Mouse (Mus musculus) neural tube, embryonic 12.5 days (tissue): ENCODE data around the gene Snx29. TPM values are rescaled to one million over a fixed set of nuclear protein-coding genes. Genes with fewer than 3 reads are reported as not detected.
A peak's percentile ranks its signal among the peaks of the same experiment; 100 is the strongest.
"Not testable (repeated sequence)": the region's sequence is repeated elsewhere in the genome, so short reads cannot be mapped to it uniquely, and the experiment has no call there.

Source experiments
- ATAC-seq: fragments of 200-750 bp; cut with Nextera tagmentation; 2 replicates; pipeline ENCODE4 v1.8.0; 2017; ENCODE audit warnings: low read depth, mild to moderate bottlenecking, moderate TSS enrichment, moderate library complexity; ENCODE audit not compliant: low FRiP score
- H3K27ac ChIP-seq: fragments of 300-500 bp; sonication (generic); 2 replicates; pipeline ENCODE4 v1.5.1; 2016
- H3K27me3 ChIP-seq: fragments of 300-500 bp; sonication (generic); replicated peaks from 2 replicates; pipeline ENCODE4 v1.6.1; 2016; ENCODE audit warnings: mild to moderate bottlenecking
- H3K36me3 ChIP-seq: fragments of 300-500 bp; sonication (generic); 2 replicates; pipeline ENCODE4 v1.6.1; 2016; ENCODE audit warnings: mild to moderate bottlenecking
- H3K4me1 ChIP-seq: fragments of 300-500 bp; sonication (generic); 2 replicates; pipeline ENCODE4 v1.6.1; 2016
- H3K4me2 ChIP-seq: fragments of 300-500 bp; sonication (generic); replicated peaks from 2 replicates; pipeline ENCODE4 v1.6.1; 2016; ENCODE audit warnings: mild to moderate bottlenecking
- H3K4me3 ChIP-seq: fragments of 300-500 bp; sonication (generic); 2 replicates; pipeline ENCODE4 v1.5.1; 2016
- H3K9ac ChIP-seq: fragments of 300-500 bp; sonication (generic); 2 replicates; pipeline ENCODE4 v1.6.1; 2016; ENCODE audit warnings: mild to moderate bottlenecking
- H3K9me3 ChIP-seq: fragments of 300-500 bp; sonication (generic); 2 replicates; pipeline ENCODE4 v1.6.1; 2016; ENCODE audit warnings: mild to moderate bottlenecking
- WGBS: fragments of 180-500 bp; shearing (Covaris S2); methylation state at CpG from one replicate; pipeline ENCODE4 v1.1.7; 2016; 5-methylcytosine and 5-hydroxymethylcytosine counted together
- polyA plus RNA-seq: library from polyadenylated mRNA; unstranded; fragments of >200 nt; fragmentation: Nextera tagmentation; extraction: Ambion mirVana; gene quantifications from 2 replicates; pipeline ENCODE4 v1.2.1, GENCODE M21; 2016

Gene Snx29
- 18.1 and 21.1 TPM in 2 replicates for polyA plus RNA-seq

DNA sequence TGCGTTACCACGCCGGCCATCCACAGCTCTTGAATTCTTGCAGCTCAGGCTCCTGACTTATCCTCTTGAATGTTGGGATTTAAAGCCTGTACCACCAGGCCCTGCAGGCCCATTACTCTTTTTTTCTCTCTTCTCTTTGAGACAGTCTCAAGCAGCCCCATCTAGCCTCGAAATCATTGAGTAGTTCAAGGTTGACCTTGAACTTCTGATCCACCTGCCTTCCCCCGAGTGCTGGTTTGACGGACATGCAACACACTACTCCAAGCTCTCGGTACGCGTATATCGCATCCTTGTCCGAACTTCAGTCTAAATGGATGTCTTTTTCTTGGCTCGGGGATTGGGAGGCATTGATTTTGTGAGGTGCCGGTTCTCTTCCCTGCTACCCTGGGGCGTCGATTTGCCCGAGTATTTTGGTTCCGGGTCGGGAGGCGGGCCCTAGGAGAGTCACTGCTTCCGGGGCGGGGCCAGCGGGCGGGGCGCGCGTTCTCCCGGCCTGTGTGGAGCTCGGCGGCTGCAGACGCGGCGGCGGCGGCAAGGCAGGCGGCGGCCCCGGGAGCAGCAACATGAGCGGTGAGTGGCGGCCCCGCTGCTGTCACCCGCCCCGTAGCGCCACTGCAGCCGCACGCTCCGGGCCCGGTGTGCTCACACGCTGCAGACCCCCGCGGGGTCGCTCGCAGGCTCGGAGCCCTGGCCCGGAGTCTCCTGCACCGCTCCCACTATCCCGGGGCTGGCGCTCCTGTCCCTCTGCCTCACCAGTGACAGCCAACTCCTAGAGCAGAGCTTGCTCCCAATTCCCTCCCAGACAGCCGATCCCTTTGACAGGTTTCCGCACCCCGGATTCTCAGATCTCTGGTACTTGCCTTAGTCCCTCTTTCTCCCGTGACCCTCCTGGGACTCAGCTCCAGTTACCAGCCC, at the start of gene Snx29:
Snx29 (plus strand) TSS at position 500 of the 915 bp plus-strand sequence.
- no peaks in the 10 kb centered on the region for H3K36me3 ChIP-seq
- peak within 1 kb of the TSS; percentile 76 for H3K27ac ChIP-seq
- peak within 1 kb of the TSS; percentile 77 for H3K4me2 ChIP-seq
- peak; percentile 98 for ATAC-seq
- peak within 1 kb of the TSS; percentile 79 for H3K9ac ChIP-seq
- H3K4me1 ChIP-seq: peaks cover 9% of the 10 kb centered on the region; the same call in 1 of the 2 replicates
- H3K9me3 ChIP-seq: no peaks in the 10 kb centered on the region
- H3K4me3 ChIP-seq: peak within 1 kb of the TSS; percentile 86
- H3K27me3 ChIP-seq: no peaks in the 10 kb centered on the region
- WGBS: 4% methylated on average over 61 of the region's 61 CpGs

DNA sequence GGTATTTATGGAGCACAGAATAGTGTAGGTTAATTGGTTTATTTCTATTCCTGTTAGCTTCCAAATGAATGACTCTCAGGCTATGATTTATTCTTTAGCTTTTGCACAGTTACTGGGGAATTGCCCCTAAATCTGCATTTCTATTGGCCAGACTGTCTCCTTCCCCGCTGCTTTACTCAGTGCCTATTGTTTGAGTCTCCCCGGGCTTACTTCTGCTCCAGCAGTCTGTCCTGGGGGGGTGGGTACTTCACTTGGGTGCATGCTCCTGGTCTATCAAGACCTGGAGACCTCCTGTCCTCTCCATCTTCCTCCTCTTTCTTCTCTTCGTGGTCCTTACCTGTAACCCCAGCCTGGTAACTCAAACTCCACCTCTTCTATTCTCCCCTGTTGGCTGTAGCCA, 45.8 kb upstream of the Snx29 start:
- Histone ChIP-seq H3K9ac (no peak overlapping the region), H3K9me3 (no peaks in the 10 kb centered on the region), H3K36me3 (no peaks in the 10 kb centered on the region), H3K4me3 (no peak overlapping the region), H3K27ac (no peak overlapping the region), H3K4me1 (no peaks in the 10 kb centered on the region), H3K27me3 (no peaks in the 10 kb centered on the region), H3K4me2 (no peak overlapping the region)
- ATAC-seq: no peak
- WGBS: 22% methylated on average over 3 of the region's 3 CpGs

GRCm38 (mm10) chr16:11278778-11279177, 43.9 kb upstream of the Snx29 start:
- Histone ChIP-seq H3K4me1 (no peaks in the 10 kb centered on the region), H3K27me3 (no peaks in the 10 kb centered on the region), H3K27ac (no peak overlapping the region), H3K9ac (no peak overlapping the region), H3K36me3 (no peaks in the 10 kb centered on the region), H3K4me3 (no peak overlapping the region), H3K9me3 (no peaks in the 10 kb centered on the region), H3K4me2 (no peak overlapping the region)
- WGBS: 81% methylated on average over 6 of the region's 6 CpGs
- no peak for ATAC-seq

DNA sequence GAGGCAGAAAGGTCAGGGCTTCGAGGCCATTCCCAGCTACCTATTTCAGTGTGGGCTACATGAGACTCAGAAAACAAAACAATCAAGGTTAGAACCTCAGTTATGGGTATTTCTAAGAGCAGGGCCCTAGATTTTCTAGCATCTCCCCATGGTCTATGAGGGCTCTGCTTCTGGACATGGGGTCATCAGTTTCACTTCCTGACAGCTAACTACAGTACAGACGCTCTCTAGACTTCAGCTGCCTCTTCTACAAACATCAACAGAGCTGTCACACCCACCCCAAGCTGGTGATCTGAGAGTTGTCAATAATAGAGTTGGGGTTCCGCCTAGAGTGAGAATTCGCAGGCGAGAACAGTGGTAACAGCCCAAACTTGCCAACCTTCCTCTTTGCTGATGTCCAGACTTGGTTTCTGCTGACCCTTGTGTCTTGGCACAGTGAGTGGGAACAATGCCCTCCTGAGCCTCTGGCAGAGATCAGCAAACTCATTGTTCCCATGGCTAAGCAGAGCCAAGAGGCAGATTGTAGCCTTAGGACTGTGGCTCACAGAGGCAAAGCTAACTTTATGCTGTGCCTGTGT, 40.0 kb upstream of the Snx29 start:
- 85% methylated on average over 5 of the region's 5 CpGs for WGBS
- Histone ChIP-seq H3K4me3 (no peak overlapping the region), H3K4me2 (no peak overlapping the region), H3K27me3 (no peaks in the 10 kb centered on the region), H3K36me3 (no peaks in the 10 kb centered on the region), H3K27ac (no peak overlapping the region), H3K9ac (no peak overlapping the region), H3K4me1 (no peaks in the 10 kb centered on the region), H3K9me3 (no peaks in the 10 kb centered on the region)
- ATAC-seq: no peak

DNA sequence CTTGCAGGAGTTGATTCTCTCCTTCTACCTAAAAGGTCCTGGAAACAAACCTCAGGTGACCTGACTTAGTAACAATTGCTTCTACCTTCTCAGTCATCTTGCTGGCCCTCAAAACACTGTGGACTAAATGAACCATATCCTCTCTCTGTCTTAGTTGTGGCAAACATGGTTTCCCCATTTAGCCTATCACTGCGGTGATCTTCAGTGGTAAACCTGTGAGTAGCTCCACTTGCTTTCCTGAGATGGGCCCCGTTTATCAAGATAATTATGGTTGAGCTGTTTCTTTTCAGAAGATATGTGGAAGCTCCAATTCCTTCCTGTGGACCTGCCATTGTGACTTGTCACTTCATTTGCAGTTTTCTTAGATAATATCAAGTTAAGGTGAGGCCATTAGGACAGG, 37.8 kb upstream of the Snx29 start:
- 91% methylated on average over 2 of the region's 2 CpGs for WGBS
- Histone ChIP-seq H3K4me3 (no peak overlapping the region), H3K27ac (no peak overlapping the region), H3K9me3 (peaks cover 3% of the 10 kb centered on the region; the same call in 1 of the 2 replicates), H3K36me3 (no peaks in the 10 kb centered on the region), H3K4me1 (no peaks in the 10 kb centered on the region), H3K4me2 (no peak overlapping the region), H3K27me3 (no peaks in the 10 kb centered on the region), H3K9ac (no peak overlapping the region)
- ATAC-seq: no peak

DNA sequence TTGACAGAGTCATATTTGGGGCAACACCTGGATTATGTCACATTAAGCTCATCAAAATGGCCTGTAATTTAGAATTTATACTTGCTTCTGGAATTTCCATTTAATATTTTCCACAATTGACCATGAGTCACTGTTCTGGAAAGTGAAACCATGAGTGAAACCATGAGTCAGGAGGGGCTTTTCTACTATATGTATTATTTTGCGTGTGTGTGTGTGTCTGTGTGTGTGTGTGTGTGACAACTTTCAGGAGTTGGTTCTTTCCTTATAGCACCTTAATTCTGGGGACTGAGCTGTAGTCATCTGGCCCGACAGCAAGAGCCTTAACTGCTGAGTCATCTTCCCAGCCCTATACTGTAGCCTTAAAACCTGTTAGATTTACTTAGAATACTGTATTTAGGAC, 36.8 kb upstream of the Snx29 start:
- no peak overlapping the region for H3K4me2 ChIP-seq
- H3K9me3 ChIP-seq: peaks cover 3% of the 10 kb centered on the region; the same call in 1 of the 2 replicates
- WGBS: 87% methylated on average over 2 of the region's 2 CpGs
- H3K4me1 ChIP-seq: no peaks in the 10 kb centered on the region
- H3K4me3 ChIP-seq: no peak overlapping the region
- no peak overlapping the region for H3K27ac ChIP-seq
- no peaks in the 10 kb centered on the region for H3K36me3 ChIP-seq
- H3K9ac ChIP-seq: no peak overlapping the region
- no peaks in the 10 kb centered on the region for H3K27me3 ChIP-seq
- no peak for ATAC-seq

GRCm38 (mm10) chr16:11288873-11289272, 33.8 kb upstream of the Snx29 start:
- ATAC-seq, H3K4me2 ChIP-seq: not testable (repeated sequence)

DNA sequence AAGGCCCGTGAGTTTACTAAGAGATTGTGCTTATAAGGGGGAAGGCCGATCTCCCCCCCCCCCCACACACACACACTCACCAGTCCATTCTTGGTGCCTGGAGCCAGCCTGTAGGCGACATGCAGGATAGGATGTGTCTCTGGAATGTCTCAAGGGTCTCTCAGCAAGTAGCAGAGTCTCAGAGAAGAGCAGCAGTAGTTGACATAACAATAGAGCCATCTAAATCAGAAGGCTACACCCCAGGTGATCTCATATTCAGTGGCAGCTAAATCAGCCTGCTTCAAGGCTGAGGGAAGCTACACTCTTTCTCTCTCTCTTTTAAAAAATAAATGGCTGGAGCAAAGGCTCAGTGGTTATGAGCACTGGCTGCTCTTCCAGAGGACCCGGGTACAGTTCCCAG, 27.1 kb upstream of the Snx29 start:
- H3K9me3 ChIP-seq, H3K27ac ChIP-seq, H3K4me3 ChIP-seq, H3K36me3 ChIP-seq, H3K4me2 ChIP-seq, H3K27me3 ChIP-seq, H3K4me1 ChIP-seq, H3K9ac ChIP-seq, ATAC-seq: not testable (repeated sequence)
- WGBS: 76% methylated on average over 4 of the region's 4 CpGs

More at GRCm38 (mm10) chr16:11288873-11289272, 33.8 kb upstream of the Snx29 start:
- 87% methylated on average over 8 of the region's 8 CpGs for WGBS
- not testable (repeated sequence) for H3K4me3 ChIP-seq, H3K36me3 ChIP-seq, H3K4me1 ChIP-seq, H3K27ac ChIP-seq, H3K9me3 ChIP-seq, H3K9ac ChIP-seq, H3K27me3 ChIP-seq

DNA sequence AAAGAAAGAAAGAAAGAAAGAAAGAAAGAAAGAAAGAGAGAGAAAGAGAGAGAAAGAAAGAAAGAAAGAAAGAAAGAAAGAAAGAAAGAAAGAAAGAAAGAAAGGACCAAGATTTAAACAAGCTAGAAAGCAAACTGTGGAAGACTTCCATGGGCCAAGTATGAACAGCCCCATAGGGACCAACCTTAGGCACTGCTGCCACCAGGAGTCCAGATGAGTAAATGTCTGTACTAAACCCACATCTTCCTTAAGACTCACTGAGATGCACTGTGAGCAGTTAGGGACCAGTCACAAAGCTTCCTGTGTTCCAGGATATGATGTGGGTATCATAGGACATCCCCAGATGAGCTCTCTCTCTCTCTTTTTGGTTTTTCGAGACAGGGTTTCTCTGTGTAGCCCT, 25.0 kb upstream of the Snx29 start:
- not testable (repeated sequence) for H3K9ac ChIP-seq, H3K27me3 ChIP-seq, ATAC-seq, H3K9me3 ChIP-seq, H3K27ac ChIP-seq, H3K36me3 ChIP-seq, H3K4me2 ChIP-seq, H3K4me1 ChIP-seq, H3K4me3 ChIP-seq
- 70% methylated on average over 1 of the region's 1 CpGs for WGBS

DNA sequence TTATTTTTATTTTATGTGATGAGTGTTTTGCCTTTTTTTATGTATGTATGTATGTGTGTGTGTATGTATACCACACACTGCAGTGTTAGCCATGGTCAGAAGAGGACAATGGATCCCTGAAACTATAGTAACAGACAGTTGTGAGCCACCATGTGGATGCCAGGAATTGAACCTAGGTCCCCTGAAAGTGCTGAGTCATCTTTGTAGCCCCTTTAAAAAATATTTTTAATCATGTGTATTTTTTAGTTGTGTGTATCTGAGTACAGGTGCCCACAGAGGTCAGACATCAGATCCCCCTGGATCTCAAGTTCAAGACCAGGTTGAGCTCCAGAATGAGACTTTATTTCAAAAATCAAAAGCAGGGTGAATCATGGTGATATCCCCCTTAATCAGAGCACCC, 19.0 kb upstream of the Snx29 start:
- Histone ChIP-seq H3K27ac (no peak overlapping the region), H3K4me2 (no peak overlapping the region), H3K36me3 (no peaks in the 10 kb centered on the region), H3K4me3 (no peak overlapping the region), H3K4me1 (no peaks in the 10 kb centered on the region), H3K9ac (no peak overlapping the region), H3K9me3 (no peaks in the 10 kb centered on the region), H3K27me3 (no peaks in the 10 kb centered on the region)
- ATAC-seq: no peak

GRCm38 (mm10) chr16:11305531-11305930, 17.2 kb upstream of the Snx29 start:
- Histone ChIP-seq H3K27me3 (no peaks in the 10 kb centered on the region), H3K9me3 (no peaks in the 10 kb centered on the region)
- WGBS: 88% methylated on average over 2 of the region's 2 CpGs

GRCm38 (mm10) chr16:11313512-11313911, 9.2 kb upstream of the Snx29 start, which contains the start of gene Tnfrsf17:
Gene Tnfrsf17, plus strand, starts transcription at chr16:11313812.
- Histone ChIP-seq H3K27me3 (no peaks in the 10 kb centered on the region), H3K4me1 (no peaks in the 10 kb centered on the region), H3K9ac (no peak within 1 kb of the TSS), H3K27ac (no peak within 1 kb of the TSS), H3K9me3 (no peaks in the 10 kb centered on the region), H3K4me3 (no peak within 1 kb of the TSS), H3K36me3 (no peaks in the 10 kb centered on the region), H3K4me2 (no peak within 1 kb of the TSS)
- no peak for ATAC-seq
- 76% methylated on average over 7 of the region's 7 CpGs for WGBS

More at GRCm38 (mm10) chr16:11305531-11305930, 17.2 kb upstream of the Snx29 start:
- H3K27ac ChIP-seq: no peak overlapping the region
- no peak overlapping the region for H3K4me3 ChIP-seq
- no peaks in the 10 kb centered on the region for H3K36me3 ChIP-seq
- H3K4me1 ChIP-seq: no peaks in the 10 kb centered on the region
- no peak for ATAC-seq
- no peak overlapping the region for H3K9ac ChIP-seq
- no peak overlapping the region for H3K4me2 ChIP-seq
